Mouse (Mus musculus): Measurements from ENCODE around the gene Fbxo10.

DNA sequence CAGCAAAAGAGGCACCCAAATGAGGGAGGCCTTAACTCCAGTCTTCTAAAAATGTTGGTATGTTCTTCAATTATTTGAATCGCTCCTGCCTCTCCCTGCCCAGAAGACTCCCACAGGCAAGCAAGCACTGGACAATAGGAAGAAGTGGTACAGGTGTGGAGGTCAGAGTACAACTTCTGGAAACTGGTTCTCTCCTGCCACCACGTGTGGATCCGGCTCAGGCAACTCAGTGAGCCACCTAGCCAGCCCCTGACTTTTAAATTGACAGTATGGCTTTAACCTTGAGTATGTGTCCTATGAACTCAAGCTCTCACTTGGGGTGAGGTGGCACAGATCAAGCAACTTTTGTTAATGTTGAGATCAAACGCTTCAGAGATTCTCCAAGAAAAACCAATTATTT is 22.7 kb upstream of the Fbxo10 start:
- TF ChIP-seq ZC3H11A (IDR thresholded peaks at IDR 0.05; ENCODE audit: borderline replicate concordance, low read depth, low read length): no peak
- TF ChIP-seq ZNF384 (IDR thresholded peaks at IDR 0.05; ENCODE audit: low read depth, low read length): no peak
- TF ChIP-seq MAFK (IDR thresholded peaks at IDR 0.05; ENCODE audit: insufficient read depth, low read depth, low read length): no peak

Data from ES-E14 (cell line).